In the genomic region with DNA sequence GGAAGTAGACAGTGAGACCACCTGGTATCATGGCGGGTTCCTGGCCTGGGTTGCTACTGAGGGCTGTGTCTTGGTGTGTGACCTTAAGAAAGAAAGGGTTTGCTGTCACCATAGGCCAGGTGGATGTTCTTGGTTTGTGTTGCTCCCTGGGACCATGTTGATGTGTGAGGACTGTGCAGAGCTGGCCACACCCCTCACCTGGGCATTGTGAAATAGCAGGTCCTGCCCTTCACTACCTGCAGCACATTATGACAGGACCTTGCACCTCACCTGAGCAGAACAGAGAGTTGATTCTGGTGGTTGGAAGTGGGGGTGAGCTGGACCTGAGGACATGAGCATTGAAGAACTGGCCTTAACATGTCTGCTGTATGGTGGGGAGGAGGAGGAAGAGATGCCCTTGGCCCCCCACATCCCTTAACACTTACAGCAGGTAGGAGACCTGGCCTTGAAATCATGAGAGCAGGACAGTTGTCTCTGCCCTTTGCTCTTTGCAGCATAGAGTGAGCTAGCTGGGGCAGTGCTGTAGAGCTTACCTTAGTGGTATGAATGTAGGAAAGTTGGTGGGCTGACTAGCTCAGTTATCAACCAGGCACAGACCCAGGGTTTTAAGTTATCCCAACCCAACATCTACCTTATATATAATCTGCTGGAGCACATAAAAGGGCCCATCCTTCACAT, we compare ENCODE assay signal across 22 mouse cellular contexts.
"Had no signal": no experiment of that assay in that cellular context is flagged by ENCODE, and none has a peak within 500 bp of the region (broad histone marks: within the 10 kb centered on the region; RNA-seq: fewer than 3 reads in every experiment).

No protein-coding gene starts in this region.

- H3K4me3 ChIP-seq: gastrocnemius, adult 2 months; heart, embryonic 10.5 days; heart, embryonic 12.5 days; hindbrain, embryonic 13.5 days; hindbrain, embryonic 15.5 days; kidney, embryonic 15.5 days; limb, embryonic 13.5 days; limb, embryonic 15.5 days had no signal

- H3K4me2 ChIP-seq: heart, embryonic 12.5 days; hindbrain, embryonic 13.5 days; hindbrain, embryonic 15.5 days; kidney, embryonic 15.5 days; limb, embryonic 13.5 days; limb, embryonic 15.5 days had no signal

- DNase-seq: gastrocnemius, adult 2 months; gastrocnemius, postnatal 10 days; gastrocnemius, postnatal 25 days; heart, adult 18-20 months; heart, postnatal 10 days; heart, postnatal 36 days; kidney, adult 18-20 months; kidney, adult 9 months; kidney, postnatal 14 days; kidney, postnatal 36 days; layer of hippocampus, adult 9-11 months; layer of hippocampus, postnatal 36 days; left cerebral cortex, postnatal 4 days had no signal

- H3K27ac ChIP-seq: gastrocnemius, adult 2 months; heart, embryonic 10.5 days; hindbrain, embryonic 13.5 days; hindbrain, embryonic 15.5 days; hindbrain, postnatal 0 days; kidney, embryonic 15.5 days; kidney, postnatal 0 days; limb, embryonic 13.5 days; limb, embryonic 15.5 days had no signal

- ATAC-seq: hindbrain, postnatal 0 days had no signal

- H3K4me1 ChIP-seq: heart, embryonic 10.5 days; heart, embryonic 12.5 days; hindbrain, embryonic 13.5 days; hindbrain, embryonic 15.5 days; kidney, embryonic 15.5 days; limb, embryonic 13.5 days; limb, embryonic 15.5 days had no signal

- H3K9me3 ChIP-seq: heart, embryonic 10.5 days; heart, embryonic 12.5 days; hindbrain, embryonic 13.5 days; hindbrain, embryonic 15.5 days; kidney, embryonic 15.5 days; limb, embryonic 13.5 days; limb, embryonic 15.5 days had no signal

- H3K36me3 ChIP-seq: heart, embryonic 10.5 days; heart, embryonic 12.5 days; hindbrain, embryonic 13.5 days; hindbrain, embryonic 15.5 days; kidney, embryonic 15.5 days; limb, embryonic 13.5 days; limb, embryonic 15.5 days had no signal

- H3K9ac ChIP-seq: heart, embryonic 12.5 days; hindbrain, embryonic 13.5 days; hindbrain, embryonic 15.5 days; kidney, embryonic 15.5 days; limb, embryonic 13.5 days; limb, embryonic 15.5 days had no signal

- H3K27me3 ChIP-seq: heart, embryonic 12.5 days; hindbrain, embryonic 13.5 days; hindbrain, embryonic 15.5 days; kidney, embryonic 15.5 days; limb, embryonic 13.5 days; limb, embryonic 15.5 days had no signal
